Mouse (Mus musculus) cerebellum, adult 9-10 months (tissue): ENCODE measurements around the gene Tusc2.

Experiments
- DNase-seq: peaks from one replicate; pipeline ENCODE4 v3.0.0; 2022

Gene Tusc2

GRCm38 (mm10) chr9:107593101-107593976, 30.3 kb downstream of the Tusc2 start:
- DNase-seq = peak; percentile 93

DNA sequence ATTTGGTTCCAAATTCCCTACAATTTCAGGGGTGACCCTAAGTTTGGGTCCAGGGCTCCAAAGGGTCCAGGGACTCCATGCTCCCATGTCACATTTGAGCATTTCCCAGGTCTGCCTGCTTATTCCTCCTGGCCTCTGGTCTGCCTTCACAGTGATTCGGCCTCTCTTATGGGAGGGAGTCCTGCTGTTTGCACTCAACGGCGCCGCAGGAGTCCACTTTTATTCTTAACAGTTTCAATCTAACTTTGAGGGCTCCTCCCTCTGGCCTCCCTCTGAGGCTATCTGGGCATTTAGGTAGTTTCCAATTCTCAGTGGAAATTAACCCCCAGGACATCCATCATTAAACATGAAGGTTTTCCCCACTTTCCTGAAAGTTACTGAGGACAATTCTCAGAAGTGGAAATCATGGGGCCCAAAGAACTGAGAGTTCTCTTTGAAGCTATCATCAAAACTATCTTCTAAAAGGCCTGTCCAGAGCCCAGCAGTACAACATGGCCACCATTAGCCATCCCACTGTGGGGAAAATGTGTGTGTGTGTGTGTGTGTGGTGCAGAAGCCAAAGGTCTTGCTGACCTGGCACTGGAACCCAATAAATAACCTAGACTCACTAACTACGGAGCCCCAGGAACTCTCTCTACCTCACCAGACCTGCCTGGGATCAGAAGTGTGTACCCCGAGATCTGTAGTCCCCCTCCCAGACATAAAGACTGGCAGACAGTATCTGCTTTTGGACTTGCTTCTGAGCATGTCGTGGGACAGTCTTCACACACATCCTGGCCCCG, 31.4 kb downstream of the Tusc2 start:
- no peak for DNase-seq

DNA sequence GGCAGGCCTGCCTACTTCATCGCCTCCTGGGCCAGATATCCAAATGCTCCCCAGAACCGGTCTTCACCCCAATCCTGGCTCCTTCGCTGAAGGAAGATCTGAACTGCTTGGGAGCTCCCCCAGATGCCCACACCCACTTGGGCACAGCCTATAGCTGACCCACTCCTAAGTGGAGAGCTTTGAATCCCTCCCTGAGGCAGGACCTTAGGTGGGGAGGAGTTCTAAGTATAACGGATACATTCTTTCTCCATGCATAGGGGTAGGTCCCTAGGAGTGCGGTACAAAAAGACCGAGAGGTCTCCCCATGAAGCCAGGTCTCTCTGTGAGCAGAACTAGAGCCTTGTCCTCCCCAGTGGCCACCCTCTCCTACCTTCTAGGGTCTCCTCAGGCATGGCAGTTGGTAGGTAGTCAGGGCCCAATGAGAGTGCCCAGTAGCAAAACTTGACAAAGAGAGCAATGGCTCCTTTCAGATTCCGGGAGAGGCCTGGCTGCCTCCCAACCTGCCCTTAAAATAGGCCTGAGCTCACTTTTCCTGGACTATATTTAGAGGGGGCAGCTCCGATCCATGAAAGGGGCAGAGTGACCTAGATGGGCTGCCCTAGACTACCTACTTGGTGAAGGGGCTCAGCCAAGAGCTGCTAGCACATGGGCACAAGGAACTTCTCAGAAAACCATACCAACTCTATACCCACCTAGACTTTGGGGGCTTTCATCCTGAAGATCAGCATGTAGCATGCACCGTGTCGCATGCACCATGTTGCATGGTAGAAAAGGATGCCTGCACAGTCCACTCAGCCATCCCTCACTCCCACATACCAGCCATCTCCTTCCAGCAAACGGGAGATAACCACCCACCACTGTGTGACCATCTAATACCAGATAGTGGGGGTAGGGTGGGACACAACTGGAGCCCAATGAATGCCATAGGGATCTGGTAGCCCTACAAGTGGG, 33.8 kb downstream of the Tusc2 start:
- DNase-seq = no peak

DNA sequence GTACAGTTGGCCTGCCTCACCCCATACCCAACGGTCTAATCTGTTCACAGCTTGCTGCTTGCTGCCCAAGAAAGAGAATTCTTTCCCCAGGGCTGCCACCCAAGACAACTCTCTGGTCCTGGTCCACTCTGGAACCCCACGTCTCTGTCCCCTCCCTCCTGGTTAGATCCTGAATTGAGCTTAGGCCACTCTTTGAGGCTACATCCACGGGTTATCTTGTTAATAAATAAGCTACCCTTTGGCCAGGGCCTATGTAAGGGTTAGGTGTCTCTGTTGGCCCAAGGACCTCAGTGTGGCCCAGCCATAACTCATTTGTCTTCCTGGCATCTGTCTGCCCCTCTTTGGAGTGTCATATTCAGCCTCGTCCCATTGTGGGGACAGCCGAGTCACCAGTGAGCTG, 35.3 kb downstream of the Tusc2 start:
- DNase-seq = no peak

GRCm38 (mm10) chr9:107599433-107599832, 36.4 kb downstream of the Tusc2 start:
- DNase-seq = no peak

- peak; percentile 66 for DNase-seq
These were observed 36.8 kb downstream of the Tusc2 start for GRCm38 (mm10) chr9:107599842-107600241.

- DNase-seq = peak; percentile 67
These were observed 37.7 kb downstream of the Tusc2 start for GRCm38 (mm10) chr9:107600745-107601144.

DNA sequence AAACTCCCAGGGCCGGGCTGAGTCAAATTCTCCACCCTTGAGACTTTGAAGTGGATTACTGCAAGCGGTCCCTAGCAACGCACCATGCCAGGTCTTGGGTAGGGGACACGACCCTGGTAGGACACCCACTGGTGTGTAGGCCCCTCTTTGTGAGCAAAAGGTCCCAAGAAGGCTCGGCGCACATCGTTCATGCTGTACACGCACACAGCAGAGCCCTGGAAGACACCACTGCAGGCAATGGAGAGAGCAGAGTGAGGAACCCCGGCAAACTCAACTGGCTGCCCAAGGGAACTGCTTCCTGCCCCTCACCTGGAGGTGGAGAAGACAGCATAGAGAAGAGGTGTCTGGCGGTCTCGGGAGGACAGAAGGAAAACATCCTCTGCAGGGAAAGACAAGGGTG, 38.2 kb downstream of the Tusc2 start:
- no peak for DNase-seq

DNA sequence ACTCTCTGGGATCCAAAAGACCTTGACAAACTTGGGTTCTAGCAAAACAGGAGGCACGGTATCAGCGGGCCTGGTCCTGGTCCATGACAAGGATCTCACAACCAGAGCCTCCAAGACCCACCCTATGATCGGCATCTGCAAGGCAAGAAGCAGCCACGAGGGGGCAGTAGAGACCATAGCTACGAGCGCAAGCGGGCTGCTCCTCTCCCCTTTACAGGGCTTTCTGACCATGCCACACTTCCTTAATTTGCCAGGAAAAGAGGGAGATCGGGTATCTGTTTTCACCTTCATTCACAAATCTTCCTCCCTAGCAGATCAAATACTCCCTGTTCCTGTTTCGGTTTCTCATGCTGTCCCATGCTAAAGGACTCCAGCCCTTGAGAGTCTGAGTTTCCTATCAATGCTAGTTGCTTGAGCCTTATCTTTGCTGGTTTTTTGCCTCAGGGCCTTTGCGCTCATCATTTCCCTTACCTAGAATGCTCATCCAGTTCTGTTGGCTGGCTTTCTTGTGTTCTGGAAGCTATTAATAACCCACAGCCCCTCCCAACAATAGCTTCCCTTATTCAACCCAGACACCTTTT, 39.1 kb downstream of the Tusc2 start:
- peak; percentile 93 for DNase-seq

DNA sequence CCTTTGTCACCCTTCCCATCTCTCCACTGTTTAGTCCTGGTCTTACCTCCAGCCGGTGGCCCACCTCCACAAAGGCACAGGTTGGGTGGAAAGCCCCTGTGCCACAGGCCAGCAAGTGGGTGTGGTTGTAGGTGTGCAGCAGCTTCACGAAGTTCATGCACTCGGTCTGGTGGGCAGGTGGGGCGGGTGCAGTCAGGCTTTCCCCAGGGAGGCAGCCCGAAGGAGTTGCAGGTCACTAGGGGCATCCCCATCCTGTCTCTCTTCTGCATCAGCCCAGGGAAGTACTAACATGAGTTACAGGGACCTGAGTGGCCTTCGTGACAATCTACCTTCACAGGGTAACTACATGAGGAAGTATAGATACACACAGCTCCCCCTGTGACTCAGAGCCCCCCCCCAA, 40.2 kb downstream of the Tusc2 start:
- no peak for DNase-seq

DNA sequence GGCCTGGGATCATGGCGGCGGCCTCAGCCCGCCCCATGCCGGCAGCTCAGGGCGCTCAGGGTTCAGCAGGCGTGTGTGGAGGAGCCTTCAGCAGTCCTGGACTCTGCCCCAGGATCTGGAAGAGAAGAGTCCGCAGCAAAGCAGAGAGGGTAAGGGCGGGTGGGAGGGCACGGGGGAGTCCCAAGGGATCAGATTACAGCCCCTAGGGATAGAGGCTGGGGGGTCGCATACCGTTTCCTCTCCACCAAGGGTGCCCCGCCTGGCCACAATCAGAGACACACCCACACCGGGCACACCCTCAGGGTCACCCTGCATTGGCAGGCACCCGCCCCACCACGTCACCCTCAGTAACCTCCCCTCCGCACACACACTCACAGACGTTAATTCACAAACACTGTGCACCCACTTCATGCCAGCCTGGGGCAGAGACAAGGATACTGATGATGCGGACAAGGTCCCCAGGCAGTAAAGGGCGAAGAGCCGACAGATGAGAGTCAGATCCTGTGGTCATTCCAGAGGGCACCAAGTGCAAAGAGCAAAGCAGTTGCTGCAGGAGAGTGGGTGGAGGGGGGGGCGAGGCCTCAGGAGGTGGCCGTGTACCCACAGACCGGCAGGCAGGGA, 42.1 kb downstream of the Tusc2 start:
- DNase-seq = no peak

DNA sequence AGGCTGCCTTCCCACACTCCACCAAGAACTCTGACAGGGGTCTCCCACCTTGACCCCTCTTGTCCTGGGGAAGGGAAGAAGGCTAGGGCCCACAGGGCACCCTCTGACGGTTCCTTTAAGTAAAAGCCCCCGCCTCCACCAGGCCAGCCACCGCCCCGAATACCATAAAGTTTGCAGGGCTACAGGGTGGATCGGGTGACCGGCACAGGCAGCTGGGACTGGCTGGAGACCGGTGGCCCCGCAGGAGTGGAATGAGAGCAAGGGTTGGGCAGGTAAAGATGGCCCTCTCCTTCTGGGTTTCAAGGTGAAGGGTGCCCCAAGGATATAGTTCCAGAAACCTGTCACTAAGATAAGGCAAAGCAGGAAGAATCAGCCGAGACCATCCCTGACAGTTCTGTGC, 43.5 kb downstream of the Tusc2 start:
- no peak for DNase-seq

DNA sequence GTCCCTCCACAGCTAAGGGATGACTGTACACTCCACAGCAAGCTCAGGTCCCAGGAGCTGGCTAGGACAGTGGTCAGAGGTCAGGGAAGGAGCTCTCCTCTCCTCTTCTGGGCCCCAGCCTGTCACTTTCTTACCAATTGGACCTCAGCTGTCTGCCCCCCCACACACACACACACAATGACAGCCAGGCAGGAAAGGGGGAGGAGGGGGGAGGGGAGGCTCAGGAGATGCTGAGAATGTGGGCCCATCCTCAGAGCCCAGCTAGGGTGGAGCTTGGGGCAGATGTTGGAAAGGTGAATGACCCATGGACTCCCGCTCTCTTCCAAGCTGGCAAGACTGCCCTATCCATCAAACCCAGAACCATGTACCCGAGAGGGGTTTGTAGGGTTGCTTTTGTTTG, 44.0 kb downstream of the Tusc2 start:
- no peak for DNase-seq

DNA sequence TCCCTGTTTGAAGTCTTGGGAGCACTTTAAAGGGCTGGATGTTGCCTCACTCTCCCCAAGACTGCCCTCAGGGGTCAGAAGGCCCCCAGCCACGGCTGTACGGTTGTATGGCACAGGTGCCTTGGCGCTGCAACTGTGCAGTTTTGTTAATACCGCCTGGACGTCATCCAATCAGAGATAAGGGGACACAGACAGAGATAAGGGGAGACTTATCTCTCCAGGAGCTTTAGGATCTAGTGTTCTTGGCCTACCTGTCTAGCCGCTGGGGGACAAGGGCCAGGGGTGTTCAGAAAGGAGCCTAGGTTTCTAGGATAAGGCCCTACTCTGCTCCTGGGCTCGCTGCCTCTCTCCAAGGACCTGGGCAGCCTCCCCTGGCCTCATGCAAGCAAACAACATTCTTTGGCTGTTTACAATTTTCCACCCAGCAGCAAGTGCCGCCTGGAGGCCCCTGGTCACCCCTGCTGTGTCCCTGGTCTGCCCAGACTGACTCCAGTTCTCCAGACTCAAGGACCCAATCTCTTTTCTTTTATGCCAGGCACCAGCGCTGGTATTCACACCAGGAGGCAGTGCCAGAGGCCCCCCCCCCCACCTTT, 44.7 kb downstream of the Tusc2 start:
- DNase-seq = no peak

DNA sequence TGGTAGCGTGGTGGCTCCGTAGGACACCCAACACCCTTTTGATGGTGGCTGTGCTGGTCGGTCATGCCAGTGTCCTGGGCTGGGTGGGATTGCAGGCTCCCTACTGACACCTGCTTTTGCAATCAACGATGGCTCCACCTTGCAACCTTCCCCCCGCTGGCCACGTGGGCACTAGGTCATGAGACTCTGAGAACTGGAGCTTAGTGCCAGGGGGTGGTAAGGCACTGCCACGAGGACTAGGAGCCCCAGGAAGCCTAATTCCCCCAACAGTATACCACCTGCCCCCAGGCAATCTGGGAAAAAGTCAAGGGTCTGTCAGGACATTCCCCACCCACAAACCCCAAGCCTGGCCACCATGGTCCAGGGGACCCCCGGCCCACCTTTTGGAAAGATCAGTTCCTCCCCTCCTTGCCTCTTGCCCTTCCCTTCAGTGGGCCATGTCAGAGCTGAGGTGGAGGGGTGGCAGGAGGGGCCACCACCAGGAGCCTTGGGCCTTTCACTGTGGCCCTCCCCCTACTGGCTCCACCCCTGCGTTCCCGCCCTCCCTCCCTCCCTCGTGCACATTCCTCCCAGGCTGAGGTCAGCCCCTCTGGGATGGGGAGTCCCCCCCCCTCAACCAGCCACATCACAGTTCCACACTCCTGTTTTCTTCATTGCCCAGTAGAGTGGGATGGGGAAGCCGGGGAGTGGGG, 45.8 kb downstream of the Tusc2 start, which contains the start of gene Sema3b:
Gene Sema3b, minus strand, starts transcription at position 489 of the 692 bp plus-strand sequence.
- DNase-seq = no peak

DNA sequence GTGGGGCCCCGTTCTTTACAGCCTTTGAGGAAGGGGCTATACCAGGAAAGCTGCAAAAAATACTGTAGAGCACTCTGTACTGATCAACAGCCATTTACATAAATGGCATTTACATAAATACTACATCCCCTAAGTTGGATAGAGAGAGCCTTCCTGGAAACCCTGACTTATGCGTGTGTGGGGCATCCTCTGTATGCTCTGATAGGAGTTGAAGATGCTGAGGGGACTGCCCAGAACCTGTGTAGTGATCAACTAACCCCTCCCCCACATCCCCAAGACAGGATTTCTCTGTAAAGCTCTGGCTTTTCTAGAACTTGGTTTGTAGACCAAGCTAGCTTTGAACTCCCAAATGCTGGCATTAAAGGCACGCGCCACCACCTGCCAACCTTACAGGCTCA, 46.4 kb downstream of the Tusc2 start:
- DNase-seq = no peak

DNA sequence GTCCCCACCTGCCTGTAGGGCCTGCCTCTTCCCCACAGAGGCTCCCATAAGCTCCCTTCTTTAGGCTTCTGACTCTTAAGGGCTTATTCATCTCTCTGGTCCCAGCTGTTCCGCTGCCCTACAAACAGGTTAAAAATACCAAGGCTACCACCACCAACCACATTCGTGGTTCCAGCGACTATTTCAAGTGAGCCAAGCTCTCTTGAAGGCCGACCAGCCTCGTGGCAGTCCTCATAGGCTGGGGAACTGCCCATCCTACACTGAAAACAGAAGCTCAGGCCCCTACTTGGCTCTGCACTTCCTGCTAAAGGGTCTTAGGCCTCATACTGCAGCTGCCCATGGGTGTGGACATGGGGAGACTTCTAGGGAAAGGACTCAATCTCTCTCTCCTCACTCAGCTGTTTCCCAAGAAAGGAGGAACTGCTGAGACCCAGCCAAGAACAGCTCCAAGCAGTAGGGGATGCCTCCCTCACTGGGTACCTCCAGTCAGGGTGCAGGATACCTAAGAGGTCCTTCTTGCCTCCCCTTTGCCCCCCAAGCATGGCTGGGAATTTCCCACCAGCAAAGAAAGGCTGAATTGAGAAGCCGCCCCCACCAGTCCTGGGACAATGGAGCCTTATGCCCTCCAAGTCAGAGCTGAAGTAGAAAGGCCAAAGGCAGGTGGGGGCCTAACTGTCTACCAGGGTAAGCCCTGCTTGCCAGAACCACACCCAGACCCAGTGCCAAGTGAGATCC, 48.6 kb downstream of the Tusc2 start:
- no peak for DNase-seq

DNA sequence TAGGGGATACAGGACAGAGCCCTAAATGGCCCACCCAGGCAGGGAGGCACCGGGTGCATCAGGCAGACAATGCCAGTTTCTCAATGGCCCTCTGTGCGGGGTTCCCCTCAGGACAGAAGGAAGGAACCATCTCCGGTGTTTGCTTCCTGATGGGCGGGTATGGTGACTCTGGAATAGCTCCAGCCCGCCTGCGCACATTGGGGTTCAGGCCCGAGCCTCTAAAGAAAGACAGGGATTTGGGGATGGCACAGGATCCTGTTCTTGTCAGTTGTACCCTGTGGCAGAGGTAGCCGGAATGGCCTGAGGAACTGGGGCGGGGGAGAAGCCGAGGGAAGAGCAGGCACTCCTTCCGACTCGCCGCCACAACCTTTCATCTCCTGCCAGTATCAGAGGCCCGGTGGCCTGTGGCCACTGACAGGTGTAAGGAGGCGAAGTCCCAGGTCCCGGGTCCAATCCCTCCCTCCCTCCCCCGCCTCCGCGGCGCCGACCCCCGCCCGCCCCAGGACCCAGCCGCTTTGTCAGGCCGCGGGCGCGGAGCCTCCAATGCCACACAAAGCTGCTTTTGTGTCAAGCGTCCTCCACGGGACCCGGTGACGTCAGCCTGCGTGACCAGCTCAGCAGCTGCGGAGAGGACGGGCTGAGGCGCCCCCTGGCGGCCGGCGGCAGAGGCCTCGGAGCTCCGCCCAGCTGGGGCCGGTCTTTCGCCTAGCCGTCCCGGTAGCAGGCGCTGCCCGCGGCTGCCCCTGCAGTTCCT, 49.3 kb downstream of the Tusc2 start:
- DNase-seq = peak; percentile 97

DNA sequence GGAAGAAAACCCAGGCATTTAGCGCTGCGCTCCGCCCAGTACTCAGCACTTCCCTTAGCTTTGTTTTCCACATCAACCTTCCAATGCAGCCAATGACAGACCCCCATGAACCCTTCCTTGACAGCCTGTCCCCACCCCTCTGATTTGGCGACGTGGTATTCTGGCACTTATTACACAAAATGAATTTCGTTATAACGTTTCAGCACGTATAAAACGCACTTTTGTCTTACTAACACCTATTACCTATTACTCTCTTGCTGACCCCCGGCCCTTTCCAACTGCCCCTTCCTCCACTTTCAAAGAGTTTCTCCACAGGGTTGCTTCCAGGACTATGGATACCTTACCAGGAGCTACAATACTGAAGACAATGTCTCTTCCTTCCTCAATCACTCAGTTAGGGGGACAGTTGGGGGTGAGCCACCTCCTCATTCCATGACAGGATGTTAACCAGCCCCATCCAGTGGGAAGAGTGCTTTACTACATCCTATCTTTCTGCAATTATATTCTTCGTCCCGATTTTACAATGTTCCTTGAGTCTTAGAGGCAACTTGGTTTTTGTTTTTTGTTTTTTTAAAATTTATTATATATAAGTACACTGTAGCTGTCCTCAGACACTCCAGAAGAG, 50.0 kb downstream of the Tusc2 start:
- DNase-seq = no peak
